Mouse (Mus musculus) liver, embryonic 15.5 days (tissue): Measurements from ENCODE around the gene Zfp36l2. TPM values are rescaled to one million over a fixed set of nuclear protein-coding genes. Genes with fewer than 3 reads are reported as not detected.
"Not testable (repeated sequence)": the region's sequence is repeated elsewhere in the genome, so short reads cannot be mapped to it uniquely, and the experiment has no call there.

ENCODE experiments used
- ATAC-seq: fragments of 200-750 bp; cut with Nextera tagmentation; 2 replicates; pipeline ENCODE4 v1.8.0; 2017; ENCODE audit warnings: moderate number of reproducible peaks, mild to moderate bottlenecking, moderate library complexity; ENCODE audit not compliant: insufficient read depth
- H3K27ac ChIP-seq: fragments of 300-500 bp; sonication (generic); replicated peaks from 2 replicates; pipeline ENCODE4 v1.5.1; 2015; ENCODE audit warnings: mild to moderate bottlenecking, inconsistent platforms
- H3K27me3 ChIP-seq: fragments of 300-500 bp; sonication (generic); 2 replicates; pipeline ENCODE4 v1.6.1; 2015; ENCODE audit warnings: mild to moderate bottlenecking, inconsistent platforms
- H3K36me3 ChIP-seq: fragments of 300-500 bp; sonication (generic); replicated peaks from 2 replicates; pipeline ENCODE4 v1.6.1; 2015; ENCODE audit warnings: moderate library complexity, mild to moderate bottlenecking, inconsistent platforms
- H3K4me1 ChIP-seq: fragments of 300-500 bp; sonication (generic); replicated peaks from 2 replicates; pipeline ENCODE4 v1.6.1; 2015; ENCODE audit warnings: inconsistent platforms
- H3K4me2 ChIP-seq: fragments of 300-500 bp; sonication (generic); 2 replicates; pipeline ENCODE4 v1.6.1; 2015; ENCODE audit warnings: moderate library complexity, mild to moderate bottlenecking, inconsistent platforms
- H3K4me3 ChIP-seq: fragments of 300-500 bp; sonication (generic); replicated peaks from 2 replicates; pipeline ENCODE4 v1.5.1; 2015; ENCODE audit warnings: mild to moderate bottlenecking, inconsistent platforms
- H3K9ac ChIP-seq: fragments of 300-500 bp; sonication (generic); 2 replicates; pipeline ENCODE4 v1.6.1; 2015; ENCODE audit warnings: moderate library complexity, mild to moderate bottlenecking, inconsistent platforms
- H3K9me3 ChIP-seq: fragments of 300-500 bp; sonication (generic); replicated peaks from 2 replicates; pipeline ENCODE4 v1.6.1; 2016; ENCODE audit warnings: inconsistent platforms
- WGBS: fragments of 180-500 bp; shearing (Covaris S2); methylation state at CpG from one replicate; pipeline ENCODE4 v1.1.7; 2015; ENCODE audit warnings: mixed read lengths; ENCODE audit not compliant: insufficient replicate concordance; 5-methylcytosine and 5-hydroxymethylcytosine counted together
- polyA plus RNA-seq: library from polyadenylated mRNA; unstranded; fragments of >200 nt; fragmentation: Nextera tagmentation; extraction: Ambion mirVana; gene quantifications from 2 replicates; pipeline ENCODE4 v1.2.1, GENCODE M21; 2015

The Zfp36l2 gene
- 6.8 and 7.4 TPM in 2 replicates for polyA plus RNA-seq

- ATAC-seq = peak; percentile 67
Observed at GRCm38 (mm10) chr17:84187727-84188373, at the start of gene Zfp36l2. Gene Zfp36l2, minus strand, starts transcription at chr17:84187947.

DNA sequence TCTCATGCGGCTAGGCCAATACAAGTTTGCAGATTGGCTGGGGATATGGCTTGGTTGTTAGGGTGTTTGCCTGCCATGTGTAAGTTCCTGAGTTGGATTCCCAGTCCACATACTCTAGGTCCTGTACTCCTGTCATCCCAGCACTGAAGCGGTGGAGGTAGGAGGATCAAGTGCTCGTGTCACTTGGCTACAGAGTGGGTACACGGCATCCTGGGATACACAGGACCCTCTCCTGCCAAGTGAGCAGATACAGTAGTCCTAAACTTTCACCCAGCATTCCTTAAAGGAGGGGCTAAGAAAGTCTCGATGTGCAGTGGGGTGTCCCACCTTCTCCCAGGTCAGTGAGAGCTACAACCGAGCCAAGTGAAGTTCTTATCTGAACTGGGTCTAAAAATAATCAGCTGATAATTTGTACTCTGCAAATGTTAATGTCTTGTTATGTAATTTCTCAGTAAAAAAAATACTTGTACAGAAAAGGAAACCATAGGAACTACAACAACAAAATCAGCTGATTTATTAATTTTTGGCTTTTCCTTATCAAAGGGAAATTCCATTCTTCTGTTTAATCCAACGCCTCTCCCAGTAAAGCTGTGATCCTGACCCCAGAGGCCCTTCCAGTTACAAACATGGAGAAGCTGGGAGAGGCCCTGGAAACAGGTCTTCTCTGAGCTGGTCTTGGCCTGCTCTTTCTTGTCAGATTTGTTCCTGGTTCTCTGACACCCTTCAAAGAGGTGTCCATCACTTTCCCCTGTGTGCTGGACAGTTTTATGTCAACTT is 49.2 kb upstream of the Zfp36l2 start:
- H3K4me2 ChIP-seq = no peak overlapping the region
- peaks cover 2% of the 10 kb centered on the region; the same call in 1 of the 2 replicates for H3K9me3 ChIP-seq
- ATAC-seq = no peak
- H3K27ac ChIP-seq = peak overlapping the region; percentile 29; the same call in 1 of the 2 replicates
- H3K4me1 ChIP-seq = peaks cover 51% of the 10 kb centered on the region
- no peaks in the 10 kb centered on the region for H3K36me3 ChIP-seq
- H3K27me3 ChIP-seq = no peaks in the 10 kb centered on the region
- H3K9ac ChIP-seq = no peak overlapping the region
- no peak overlapping the region for H3K4me3 ChIP-seq
- WGBS = 65% methylated on average over 7 of the region's 7 CpGs

More at GRCm38 (mm10) chr17:84187727-84188373, at the start of gene Zfp36l2:
- H3K4me1 ChIP-seq = peaks cover 50% of the 10 kb centered on the region
- WGBS = under 1% methylated on average over 75 of the region's 76 CpGs
- no peaks in the 10 kb centered on the region for H3K27me3 ChIP-seq
- H3K27ac ChIP-seq = peak within 1 kb of the TSS; percentile 96
- peak within 1 kb of the TSS; percentile 92 for H3K9ac ChIP-seq
- H3K9me3 ChIP-seq = no peaks in the 10 kb centered on the region
- H3K4me3 ChIP-seq = peak within 1 kb of the TSS; percentile 85
- H3K4me2 ChIP-seq = peak within 1 kb of the TSS; percentile 98
- H3K36me3 ChIP-seq = peaks cover 24% of the 10 kb centered on the region

- Histone ChIP-seq H3K27me3 (no peaks in the 10 kb centered on the region), H3K4me3 (no peak overlapping the region), H3K36me3 (no peaks in the 10 kb centered on the region), H3K4me2 (no peak overlapping the region), H3K4me1 (peaks cover 51% of the 10 kb centered on the region), H3K9me3 (peaks cover 2% of the 10 kb centered on the region; the same call in 1 of the 2 replicates), H3K9ac (no peak overlapping the region), H3K27ac (peak overlapping the region; percentile 60)
- 69% methylated on average over 4 of the region's 4 CpGs for WGBS
- no peak for ATAC-seq
Observed at GRCm38 (mm10) chr17:84235399-84235928, 47.7 kb upstream of the Zfp36l2 start.

- H3K4me2 ChIP-seq, H3K36me3 ChIP-seq, H3K9me3 ChIP-seq, H3K9ac ChIP-seq, H3K4me3 ChIP-seq, H3K27me3 ChIP-seq: not testable (repeated sequence)
- ATAC-seq = peak; percentile 48; the same call in 1 of the 2 replicates
- peak overlapping the region; percentile 60 for H3K27ac ChIP-seq
- WGBS = 60% methylated on average over 1 of the region's 4 CpGs
- peaks cover 51% of the 10 kb centered on the region for H3K4me1 ChIP-seq
Observed at GRCm38 (mm10) chr17:84234785-84235184, 47.0 kb upstream of the Zfp36l2 start.

- Histone ChIP-seq H3K4me2 (no peak overlapping the region), H3K36me3 (no peaks in the 10 kb centered on the region), H3K4me3 (no peak overlapping the region), H3K27me3 (no peaks in the 10 kb centered on the region), H3K4me1 (peaks cover 47% of the 10 kb centered on the region), H3K9ac (no peak overlapping the region), H3K9me3 (peaks cover 2% of the 10 kb centered on the region; the same call in 1 of the 2 replicates), H3K27ac (0 out of 2 replicates have a peak overlapping the region, but pooled peaks have one; percentile 7)
- ATAC-seq = peak; percentile 38; the same call in 1 of the 2 replicates
- WGBS = 87% methylated on average over 2 of the region's 2 CpGs
Observed at GRCm38 (mm10) chr17:84233758-84234157, 46.0 kb upstream of the Zfp36l2 start.

DNA sequence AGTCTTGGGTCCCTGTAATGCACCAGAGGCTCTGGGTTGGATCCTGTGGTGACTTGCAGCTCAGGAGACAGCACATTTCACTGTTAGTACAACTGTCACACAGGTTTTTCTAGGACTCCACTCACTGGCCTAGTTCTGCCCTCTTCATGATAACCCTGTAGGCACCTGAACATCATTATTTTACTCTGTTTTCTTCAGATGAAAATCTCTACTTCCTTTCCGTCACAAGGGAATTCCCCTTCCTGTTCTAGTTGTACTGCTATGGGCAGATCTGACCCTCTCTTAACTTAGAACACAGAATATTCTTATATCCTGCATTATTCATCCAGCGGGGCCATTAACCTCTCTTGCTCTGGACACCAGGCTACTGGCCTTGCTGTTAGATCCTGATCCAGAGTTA is 43.6 kb upstream of the Zfp36l2 start:
- H3K27ac ChIP-seq = no peak overlapping the region
- H3K4me2 ChIP-seq = no peak overlapping the region
- H3K27me3 ChIP-seq = no peaks in the 10 kb centered on the region
- H3K4me3 ChIP-seq = no peak overlapping the region
- no peak overlapping the region for H3K9ac ChIP-seq
- H3K36me3 ChIP-seq = no peaks in the 10 kb centered on the region
- peaks cover 27% of the 10 kb centered on the region for H3K4me1 ChIP-seq
- no peak for ATAC-seq
- 69% methylated on average over 2 of the region's 2 CpGs for WGBS
- H3K9me3 ChIP-seq = peaks cover 2% of the 10 kb centered on the region; the same call in 1 of the 2 replicates

DNA sequence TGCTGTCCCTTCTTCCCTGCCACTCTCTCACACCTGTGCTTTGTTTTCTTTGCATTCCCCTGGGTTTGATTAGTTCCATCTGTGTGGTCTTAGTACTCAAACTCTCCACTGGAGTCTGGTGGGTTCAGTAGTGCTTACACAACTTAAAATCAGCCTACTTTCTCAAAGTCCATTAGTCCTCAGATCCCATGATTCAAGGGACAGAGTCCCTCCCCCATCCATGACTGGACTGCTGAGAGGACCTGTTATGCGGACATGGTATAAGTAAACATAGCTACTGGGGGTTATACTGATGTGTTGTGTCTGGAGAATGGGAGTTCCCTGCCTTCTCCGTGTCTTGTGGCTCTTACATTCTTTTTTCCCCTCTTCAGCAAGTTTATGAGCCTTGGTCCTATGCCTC is 40.5 kb upstream of the Zfp36l2 start:
- Histone ChIP-seq H3K4me1 (peaks cover 6% of the 10 kb centered on the region; the same call in 1 of the 2 replicates), H3K4me3 (no peak overlapping the region), H3K27ac (no peak overlapping the region), H3K9me3 (no peaks in the 10 kb centered on the region), H3K27me3 (no peaks in the 10 kb centered on the region), H3K9ac (no peak overlapping the region), H3K4me2 (no peak overlapping the region), H3K36me3 (0 out of 2 replicates have a peak, but pooled peaks cover 5% of the 10 kb centered on the region)
- 0 out of 2 replicates have a peak, but pooled peaks have one; percentile 22 for ATAC-seq
- 76% methylated on average over 2 of the region's 2 CpGs for WGBS

GRCm38 (mm10) chr17:84226681-84227080 is 38.9 kb upstream of the Zfp36l2 start:
- Histone ChIP-seq H3K27me3 (no peaks in the 10 kb centered on the region), H3K9ac (no peak overlapping the region), H3K4me3 (no peak overlapping the region), H3K27ac (no peak overlapping the region), H3K9me3 (no peaks in the 10 kb centered on the region), H3K4me1 (peaks cover 6% of the 10 kb centered on the region; the same call in 1 of the 2 replicates), H3K4me2 (no peak overlapping the region), H3K36me3 (peaks cover 5% of the 10 kb centered on the region; the same call in 1 of the 2 replicates)
- ATAC-seq = no peak
- 71% methylated on average over 6 of the region's 6 CpGs for WGBS

DNA sequence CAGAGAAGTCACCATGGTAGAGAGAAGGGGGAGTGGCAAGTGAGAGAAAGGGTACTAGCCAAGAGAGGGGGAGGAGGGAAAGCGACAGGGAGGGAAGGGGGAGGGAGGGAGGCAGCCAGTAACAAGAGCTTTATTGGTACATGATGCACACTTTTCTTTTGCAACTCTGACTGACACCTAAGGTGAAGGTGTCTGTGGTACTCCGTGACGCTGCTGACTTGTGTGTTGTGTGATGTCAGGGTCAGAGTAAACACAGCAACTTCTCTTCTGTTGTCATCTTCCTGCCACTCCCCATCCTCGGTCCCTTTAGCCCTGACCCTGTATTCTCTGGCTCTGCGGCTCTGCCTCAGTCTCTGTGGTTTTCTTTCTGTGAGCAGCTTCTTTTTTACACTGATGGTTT is 38.5 kb upstream of the Zfp36l2 start:
- H3K36me3 ChIP-seq = peaks cover 5% of the 10 kb centered on the region; the same call in 1 of the 2 replicates
- no peaks in the 10 kb centered on the region for H3K27me3 ChIP-seq
- H3K4me2 ChIP-seq = no peak overlapping the region
- H3K9me3 ChIP-seq = no peaks in the 10 kb centered on the region
- peaks cover 6% of the 10 kb centered on the region; the same call in 1 of the 2 replicates for H3K4me1 ChIP-seq
- WGBS = 69% methylated on average over 5 of the region's 5 CpGs
- H3K9ac ChIP-seq = no peak overlapping the region
- H3K4me3 ChIP-seq = no peak overlapping the region
- no peak overlapping the region for H3K27ac ChIP-seq
- no peak for ATAC-seq

DNA sequence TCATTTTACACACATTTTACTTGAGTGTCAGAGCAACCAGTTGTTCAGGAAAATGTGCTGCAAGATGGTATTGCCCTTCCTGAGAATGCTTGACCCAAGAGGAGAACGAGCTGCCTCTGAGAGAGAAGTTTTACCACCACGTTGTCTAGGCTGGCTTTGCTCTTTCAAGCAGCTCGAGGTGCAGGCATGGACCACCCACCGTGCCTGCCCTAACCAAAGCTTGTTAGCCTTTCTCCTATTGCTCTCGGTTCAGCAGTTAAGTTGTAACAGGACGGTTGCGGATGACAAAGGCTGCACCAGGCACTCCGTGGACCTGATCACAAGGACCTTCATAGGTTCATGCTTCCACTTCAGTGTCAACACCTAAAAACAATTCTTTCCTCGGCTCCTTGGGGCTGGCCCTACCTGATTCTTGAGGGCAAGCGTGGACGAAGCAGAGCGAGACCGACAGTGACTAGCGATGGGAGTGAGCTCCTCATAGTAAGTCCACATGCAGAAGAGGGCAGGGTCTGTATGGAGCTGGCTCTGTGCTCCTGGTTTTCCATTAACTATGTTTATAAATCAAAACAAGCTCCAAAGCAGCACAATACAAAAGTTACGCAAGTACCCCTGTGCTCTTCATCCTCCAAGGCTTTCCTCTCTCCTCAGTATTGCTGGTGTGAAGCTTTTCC is 36.6 kb upstream of the Zfp36l2 start:
- 84% methylated on average over 15 of the region's 15 CpGs for WGBS
- no peak overlapping the region for H3K27ac ChIP-seq
- no peak overlapping the region for H3K4me2 ChIP-seq
- ATAC-seq = no peak
- no peak overlapping the region for H3K9ac ChIP-seq
- H3K4me3 ChIP-seq = no peak overlapping the region
- peaks cover 8% of the 10 kb centered on the region for H3K4me1 ChIP-seq
- peaks cover 12% of the 10 kb centered on the region for H3K36me3 ChIP-seq
- H3K27me3 ChIP-seq = no peaks in the 10 kb centered on the region
- no peaks in the 10 kb centered on the region for H3K9me3 ChIP-seq
